Mouse (Mus musculus) limb, embryonic 14.5 days (tissue): ENCODE data around the gene Syt11. TPM values are rescaled to one million over a fixed set of nuclear protein-coding genes. Genes with fewer than 3 reads are reported as not detected.
"Not testable (repeated sequence)": the region's sequence is repeated elsewhere in the genome, so short reads cannot be mapped to it uniquely, and the experiment has no call there.

ENCODE experiments used
- ATAC-seq: fragments of 200-750 bp; cut with Nextera tagmentation; 2 replicates; pipeline ENCODE4 v1.8.0; 2017; ENCODE audit warnings: low read depth, moderate number of reproducible peaks, moderate TSS enrichment; ENCODE audit not compliant: low FRiP score
- DNase-seq: peaks from one replicate; pipeline ENCODE4 v3.0.0-alpha.2; 2015; ENCODE audit warnings: low spot score
- H3K27ac ChIP-seq: fragments of 300-500 bp; sonication (generic); replicated peaks from 2 replicates; pipeline ENCODE4 v1.5.1; 2014; ENCODE audit warnings: low read depth, mild to moderate bottlenecking, low read length, moderate library complexity, mixed read lengths
- H3K27me3 ChIP-seq: fragments of 300-500 bp; sonication (generic); 2 replicates; pipeline ENCODE4 v1.6.1; 2014; ENCODE audit warnings: low read length, mixed read lengths; ENCODE audit not compliant: control insufficient read depth, insufficient read depth
- H3K36me3 ChIP-seq: fragments of 300-500 bp; sonication (generic); 2 replicates; pipeline ENCODE4 v1.6.1; 2014; ENCODE audit warnings: mild to moderate bottlenecking, low read length, moderate library complexity, mixed read lengths; ENCODE audit not compliant: control insufficient read depth, insufficient read depth
- H3K4me1 ChIP-seq: fragments of 300-500 bp; sonication (generic); 2 replicates; pipeline ENCODE4 v1.6.1; 2014; ENCODE audit warnings: antibody characterized with exemption, low read length, mixed read lengths; ENCODE audit not compliant: control insufficient read depth, insufficient read depth
- H3K4me2 ChIP-seq: fragments of 300-500 bp; sonication (generic); replicated peaks from 2 replicates; pipeline ENCODE4 v1.6.1; 2014; ENCODE audit warnings: low read depth, mild to moderate bottlenecking, low read length, moderate library complexity; ENCODE audit not compliant: severe bottlenecking
- H3K4me3 ChIP-seq: fragments of 300-500 bp; sonication (generic); replicated peaks from 2 replicates; pipeline ENCODE4 v1.5.1; 2014; ENCODE audit warnings: low read length
- H3K9ac ChIP-seq: fragments of 300-500 bp; sonication (generic); 2 replicates; pipeline ENCODE4 v1.6.1; 2014; ENCODE audit warnings: mild to moderate bottlenecking, low read depth, low read length, moderate library complexity; ENCODE audit not compliant: severe bottlenecking
- H3K9me3 ChIP-seq: fragments of 300-500 bp; sonication (generic); 2 replicates; pipeline ENCODE4 v1.6.1; 2016; ENCODE audit warnings: low read length; ENCODE audit not compliant: control insufficient read depth
- POLR2A ChIP-seq: fragments of 200-500 bp; IDR thresholded peaks from 2 replicates; pipeline ENCODE4 v1.8.0; 2012; ENCODE audit warnings: inconsistent platforms, mild to moderate bottlenecking, moderate library complexity, borderline replicate concordance; ENCODE audit not compliant: insufficient read depth, insufficient read length; ENCODE audit errors: extremely low read depth
- WGBS: fragments of 180-500 bp; shearing (Covaris S2); extraction: QIAGEN DNeasy Blood & Tissue Kit; methylation state at CpG from one replicate; pipeline ENCODE4 v1.1.7; 2014; 5-methylcytosine and 5-hydroxymethylcytosine counted together
- polyA plus RNA-seq, 2 experiments: library from polyadenylated mRNA; depleted of rRNA in 1 of 2; stranded (reverse) in 1 of 2; unstranded in 1 of 2; fragments of >200 nt; fragmentation: Nextera tagmentation in 1 of 2; extraction: Ambion mirVana in 1 of 2; gene quantifications; 2 replicates each; pipeline versions ENCODE4 v1.2.1 to v1.2.3; 2012 to 2014

Syt11 gene
- polyA plus RNA-seq, 2 experiments = 13.9 to 15.3 TPM

GRCm38 (mm10) chr3:88719098-88719497, 55.9 kb downstream of the Syt11 start:
- DNase-seq = no peak
- Histone ChIP-seq H3K36me3 (peaks cover 23% of the 10 kb centered on the region), H3K9me3 (no peaks in the 10 kb centered on the region), H3K4me1 (no peaks in the 10 kb centered on the region), H3K4me2 (no peak overlapping the region), H3K27ac (no peak overlapping the region), H3K4me3 (no peak overlapping the region), H3K27me3 (no peaks in the 10 kb centered on the region), H3K9ac (no peak overlapping the region)
- 67% methylated on average over 2 of the region's 2 CpGs for WGBS
- TF ChIP-seq POLR2A = no peak
- no peak for ATAC-seq

GRCm38 (mm10) chr3:88717831-88718230, 57.1 kb downstream of the Syt11 start:
- WGBS = 71% methylated on average over 1 of the region's 1 CpGs
- no peaks in the 10 kb centered on the region for H3K9me3 ChIP-seq
- no peaks in the 10 kb centered on the region for H3K4me1 ChIP-seq
- H3K4me2 ChIP-seq = peak overlapping the region; percentile 76
- TF ChIP-seq POLR2A = no peak
- H3K27ac ChIP-seq = no peak overlapping the region
- H3K36me3 ChIP-seq = peaks cover 36% of the 10 kb centered on the region
- H3K9ac ChIP-seq = no peak overlapping the region
- DNase-seq = no peak
- H3K27me3 ChIP-seq = no peaks in the 10 kb centered on the region
- peak overlapping the region; percentile 11; the same call in 1 of the 2 replicates for H3K4me3 ChIP-seq
- no peak for ATAC-seq

DNA sequence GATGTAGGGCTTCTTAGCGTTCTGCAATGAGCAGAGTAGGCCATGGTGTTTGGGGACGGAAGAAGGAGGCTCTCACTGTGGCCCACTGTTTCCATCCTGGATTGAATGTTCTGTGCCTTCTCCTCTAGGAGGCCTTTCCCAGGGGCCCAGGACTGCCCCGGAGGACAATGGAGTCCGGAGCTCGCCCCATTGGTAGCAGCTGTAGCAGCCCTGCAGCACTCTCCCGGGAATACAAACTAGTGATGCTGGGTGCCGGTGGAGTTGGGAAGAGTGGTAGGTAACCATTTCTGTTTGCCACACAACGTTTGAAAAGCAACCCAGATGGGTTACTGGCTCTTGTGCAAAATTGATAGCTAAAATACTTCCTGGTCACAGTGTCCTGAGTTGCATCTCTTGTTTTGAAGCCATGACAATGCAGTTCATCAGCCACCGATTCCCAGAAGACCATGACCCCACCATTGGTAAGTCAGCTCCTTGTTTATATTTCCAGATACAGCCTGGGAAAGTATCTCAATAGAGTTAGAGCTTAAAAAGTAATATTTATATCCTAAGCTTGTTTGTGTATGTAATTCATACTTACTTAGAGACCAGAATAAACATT, 57.7 kb downstream of the Syt11 start:
- 10% methylated on average over 9 of the region's 9 CpGs for WGBS
- Histone ChIP-seq H3K4me2 (peak overlapping the region; percentile 76), H3K9ac (peak overlapping the region; percentile 61), H3K4me1 (no peaks in the 10 kb centered on the region), H3K4me3 (peak overlapping the region; percentile 70), H3K36me3 (peaks cover 40% of the 10 kb centered on the region), H3K27ac (peak overlapping the region; percentile 58; the same call in 1 of the 2 replicates), H3K27me3 (no peaks in the 10 kb centered on the region), H3K9me3 (no peaks in the 10 kb centered on the region)
- ATAC-seq (peak; percentile 56; the same call in 1 of the 2 replicates), DNase-seq (peak; percentile 20)
- TF ChIP-seq POLR2A = no peak

DNA sequence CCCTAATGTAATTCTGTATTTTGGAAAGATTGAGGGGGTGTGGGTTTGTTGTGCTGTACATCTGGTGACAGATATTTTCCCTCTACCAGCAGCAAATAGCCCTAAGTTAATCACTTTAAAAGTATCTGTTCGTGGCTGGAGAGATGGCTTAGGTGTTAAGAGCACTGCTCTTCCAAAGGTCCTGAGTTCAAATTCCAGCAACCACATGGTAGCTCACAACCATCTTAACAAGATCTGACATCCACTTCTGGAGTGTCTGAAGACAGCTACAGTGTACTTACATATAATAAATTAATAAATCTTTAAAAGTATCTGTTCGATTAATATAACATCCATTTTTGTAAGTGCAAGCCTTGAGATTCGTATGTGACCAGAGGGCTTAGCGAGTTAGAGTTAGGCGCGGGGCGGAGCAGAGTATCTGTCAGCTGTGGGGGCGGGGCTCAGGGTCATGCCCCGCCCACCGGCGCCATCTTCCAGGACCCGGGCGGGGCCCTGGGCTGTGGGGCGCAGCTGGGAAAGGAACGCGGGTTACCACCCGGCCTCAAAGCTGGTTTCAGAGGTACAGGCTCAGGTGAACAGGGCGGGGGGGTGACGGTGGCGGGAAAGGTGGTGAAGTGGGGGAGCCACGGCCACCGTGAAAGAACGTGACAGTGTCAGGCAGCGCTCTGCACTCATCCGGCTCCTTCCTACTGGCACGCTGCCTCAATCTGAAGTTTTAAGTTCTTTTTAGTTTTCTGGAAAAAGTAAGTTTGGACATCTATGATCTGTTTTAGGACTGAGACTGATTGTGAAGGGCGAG, 58.4 kb downstream of the Syt11 start, which contains the start of gene Rit1:
TSS of gene Rit1 (plus strand) at position 440 of the 799 bp plus-strand sequence.
- no peaks in the 10 kb centered on the region for H3K27me3 ChIP-seq
- peak within 1 kb of the TSS; percentile 70 for H3K4me3 ChIP-seq
- peak within 1 kb of the TSS; percentile 61 for H3K9ac ChIP-seq
- WGBS = 2% methylated on average over 27 of the region's 27 CpGs
- 0 out of 2 replicates have a peak, but pooled peaks have one; percentile 51 for TF ChIP-seq POLR2A
- no peaks in the 10 kb centered on the region for H3K9me3 ChIP-seq
- peak within 1 kb of the TSS; percentile 76 for H3K4me2 ChIP-seq
- peak; percentile 93 for ATAC-seq
- H3K4me1 ChIP-seq = no peaks in the 10 kb centered on the region
- peak within 1 kb of the TSS; percentile 58; the same call in 1 of the 2 replicates for H3K27ac ChIP-seq
- peaks cover 47% of the 10 kb centered on the region for H3K36me3 ChIP-seq
- peak; percentile 90 for DNase-seq

- H3K27me3 ChIP-seq, H3K4me3 ChIP-seq, H3K27ac ChIP-seq, H3K4me1 ChIP-seq, DNase-seq, H3K9ac ChIP-seq, ATAC-seq, H3K9me3 ChIP-seq, H3K4me2 ChIP-seq: not testable (repeated sequence)
- peaks cover 56% of the 10 kb centered on the region for H3K36me3 ChIP-seq
- WGBS = 89% methylated on average over 5 of the region's 5 CpGs
These were observed 59.2 kb downstream of the Syt11 start for GRCm38 (mm10) chr3:88715716-88716115.
